Mouse (Mus musculus): ENCODE measurements around the gene Pus3. TPM values are rescaled to one million over a fixed set of nuclear protein-coding genes. Genes with fewer than 3 reads are reported as not detected.

Pus3 gene
- total and polyA plus RNA-seq, 2 experiments from 2014 or later, result 7.9 to 9.2 TPM

- Histone ChIP-seq H3K9me3 (replicated peaks; ENCODE audit: control insufficient read depth, low read length) (no peaks in the 10 kb centered on the region), H3K9ac (replicated peaks; ENCODE audit: low read depth, low read length) (no peak overlapping the region), H3K27me3 (ENCODE audit: control insufficient read depth, insufficient read depth, low read length) (no peaks in the 10 kb centered on the region), H3K4me3 (ENCODE audit: low read depth, low read length) (no peak overlapping the region), H3K36me3 (replicated peaks; ENCODE audit: control insufficient read depth, insufficient read depth, low read length) (no peaks in the 10 kb centered on the region), H3K4me2 (ENCODE audit: low read depth, low read length) (no peak overlapping the region), H3K4me1 (ENCODE audit: control insufficient read depth, insufficient read depth) (no peaks in the 10 kb centered on the region), H3K27ac (ENCODE audit: low read depth) (no peak overlapping the region)
- 78% methylated on average over 5 of the region's 5 CpGs for WGBS
- TF ChIP-seq EP300 (IDR thresholded peaks at IDR 0.05; ENCODE audit: low read depth), result no peak
- no peak for DNase-seq (ENCODE audit: low spot score)
- ATAC-seq (ENCODE audit: insufficient read depth, low read depth), result no peak
These were observed 17.4 kb upstream of the Pus3 start for GRCm38 (mm10) chr9:35541024-35541423.

- Histone ChIP-seq H3K4me2 (ENCODE audit: low read depth, low read length) (no peak overlapping the region), H3K27me3 (ENCODE audit: control insufficient read depth, insufficient read depth, low read length) (no peaks in the 10 kb centered on the region), H3K36me3 (replicated peaks; ENCODE audit: control insufficient read depth, insufficient read depth, low read length) (no peaks in the 10 kb centered on the region), H3K4me3 (ENCODE audit: low read depth, low read length) (no peak overlapping the region), H3K27ac (ENCODE audit: low read depth) (no peak overlapping the region), H3K9me3 (replicated peaks; ENCODE audit: control insufficient read depth, low read length) (no peaks in the 10 kb centered on the region), H3K4me1 (ENCODE audit: control insufficient read depth, insufficient read depth) (no peaks in the 10 kb centered on the region; the same call in 1 of the 2 replicates), H3K9ac (replicated peaks; ENCODE audit: low read depth, low read length) (no peak overlapping the region)
- DNase-seq (ENCODE audit: low spot score) (peak; percentile 73), ATAC-seq (ENCODE audit: insufficient read depth, low read depth) (peak; percentile 63)
- TF ChIP-seq EP300 (IDR thresholded peaks at IDR 0.05; ENCODE audit: low read depth), result no peak
- peak; percentile 75 for TF ChIP-seq CTCF (IDR thresholded peaks at IDR 0.05; ENCODE audit: low read depth)
- WGBS, result 8% methylated on average over 6 of the region's 6 CpGs
These were observed 16.9 kb upstream of the Pus3 start for GRCm38 (mm10) chr9:35541488-35541887.

GRCm38 (mm10) chr9:35541941-35542340, 16.5 kb upstream of the Pus3 start:
- no peak for ATAC-seq (ENCODE audit: insufficient read depth, low read depth)

GRCm38 (mm10) chr9:35543099-35543860, 15.1 kb upstream of the Pus3 start:
- TF ChIP-seq EP300 (IDR thresholded peaks at IDR 0.05; ENCODE audit: low read depth), result no peak
- no peak for TF ChIP-seq CTCF (IDR thresholded peaks at IDR 0.05; ENCODE audit: low read depth)
- Histone ChIP-seq H3K9me3 (replicated peaks; ENCODE audit: control insufficient read depth, low read length) (no peaks in the 10 kb centered on the region), H3K4me1 (ENCODE audit: control insufficient read depth, insufficient read depth) (no peaks in the 10 kb centered on the region; the same call in 1 of the 2 replicates), H3K9ac (replicated peaks; ENCODE audit: low read depth, low read length) (no peak overlapping the region), H3K27ac (ENCODE audit: low read depth) (no peak overlapping the region), H3K4me3 (ENCODE audit: low read depth, low read length) (no peak overlapping the region), H3K4me2 (ENCODE audit: low read depth, low read length) (no peak overlapping the region), H3K27me3 (ENCODE audit: control insufficient read depth, insufficient read depth, low read length) (no peaks in the 10 kb centered on the region), H3K36me3 (replicated peaks; ENCODE audit: control insufficient read depth, insufficient read depth, low read length) (no peaks in the 10 kb centered on the region)
- DNase-seq (ENCODE audit: low spot score) (no peak), ATAC-seq (ENCODE audit: insufficient read depth, low read depth) (no peak)
- 85% methylated on average over 14 of the region's 14 CpGs for WGBS

More at GRCm38 (mm10) chr9:35541941-35542340, 16.5 kb upstream of the Pus3 start:
- TF ChIP-seq EP300 (IDR thresholded peaks at IDR 0.05; ENCODE audit: low read depth) (no peak), CTCF (IDR thresholded peaks at IDR 0.05; ENCODE audit: low read depth) (no peak)
- no peak overlapping the region for H3K27ac ChIP-seq (ENCODE audit: low read depth)
- WGBS, result 50% methylated on average over 6 of the region's 6 CpGs
- H3K9me3 ChIP-seq (replicated peaks; ENCODE audit: control insufficient read depth, low read length), result no peaks in the 10 kb centered on the region
- no peak overlapping the region for H3K4me2 ChIP-seq (ENCODE audit: low read depth, low read length)
- no peaks in the 10 kb centered on the region for H3K27me3 ChIP-seq (ENCODE audit: control insufficient read depth, insufficient read depth, low read length)
- no peak for DNase-seq (ENCODE audit: low spot score)
- H3K4me3 ChIP-seq (ENCODE audit: low read depth, low read length), result no peak overlapping the region
- no peaks in the 10 kb centered on the region for H3K36me3 ChIP-seq (replicated peaks; ENCODE audit: control insufficient read depth, insufficient read depth, low read length)
- no peak overlapping the region for H3K9ac ChIP-seq (replicated peaks; ENCODE audit: low read depth, low read length)
- no peaks in the 10 kb centered on the region; the same call in 1 of the 2 replicates for H3K4me1 ChIP-seq (ENCODE audit: control insufficient read depth, insufficient read depth)

- no peaks in the 10 kb centered on the region for H3K9me3 ChIP-seq (replicated peaks; ENCODE audit: control insufficient read depth, low read length)
- no peak overlapping the region for H3K27ac ChIP-seq (ENCODE audit: low read depth)
- 51% methylated on average over 2 of the region's 2 CpGs for WGBS
- H3K27me3 ChIP-seq (ENCODE audit: control insufficient read depth, insufficient read depth, low read length), result no peaks in the 10 kb centered on the region
- no peaks in the 10 kb centered on the region for H3K36me3 ChIP-seq (replicated peaks; ENCODE audit: control insufficient read depth, insufficient read depth, low read length)
- no peak for DNase-seq (ENCODE audit: low spot score)
- H3K4me2 ChIP-seq (ENCODE audit: low read depth, low read length), result no peak overlapping the region
- H3K9ac ChIP-seq (replicated peaks; ENCODE audit: low read depth, low read length), result no peak overlapping the region
- H3K4me3 ChIP-seq (ENCODE audit: low read depth, low read length), result no peak overlapping the region
- TF ChIP-seq CTCF (IDR thresholded peaks at IDR 0.05; ENCODE audit: low read depth) (no peak), EP300 (IDR thresholded peaks at IDR 0.05; ENCODE audit: low read depth) (no peak)
- ATAC-seq (ENCODE audit: insufficient read depth, low read depth), result 0 out of 2 replicates have a peak, but pooled peaks have one; percentile 22
- H3K4me1 ChIP-seq (ENCODE audit: control insufficient read depth, insufficient read depth), result no peaks in the 10 kb centered on the region; the same call in 1 of the 2 replicates
These were observed 13.7 kb upstream of the Pus3 start for GRCm38 (mm10) chr9:35544666-35545065.

Measured in heart, postnatal 0 days (tissue).